Mouse (Mus musculus) neural tube, embryonic 10.5 days (tissue): Measurements from ENCODE around the gene Olfml2a.
"Not testable (repeated sequence)": the region's sequence is repeated elsewhere in the genome, so short reads cannot be mapped to it uniquely, and the experiment has no call there.

Source experiments
- DNase-seq: peaks from one replicate; pipeline ENCODE4 v3.0.0-alpha.2; 2017; ENCODE audit warnings: low spot score; ENCODE audit errors: extremely low spot score

The Olfml2a gene

DNA sequence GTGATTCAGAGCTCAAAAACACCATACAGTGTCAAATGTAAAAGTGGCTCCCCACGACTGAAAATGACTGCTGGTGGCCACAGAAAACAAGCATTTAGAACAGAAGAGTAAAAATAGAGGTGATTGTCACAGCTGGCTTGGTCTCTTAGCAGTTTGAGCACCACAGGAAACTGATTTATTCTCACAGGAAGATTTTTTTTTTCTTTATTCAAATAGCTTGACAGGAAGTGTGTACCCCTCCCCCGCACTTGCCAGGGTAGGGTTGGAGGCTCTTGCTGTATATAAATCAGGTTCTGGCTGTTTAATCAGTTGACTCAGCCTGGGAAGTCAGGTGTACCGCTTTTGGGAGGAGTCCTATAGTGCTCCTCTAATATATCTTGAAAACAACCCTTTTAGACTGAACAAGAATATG, 77.2 kb downstream of the Olfml2a start:
- DNase-seq = no peak

DNA sequence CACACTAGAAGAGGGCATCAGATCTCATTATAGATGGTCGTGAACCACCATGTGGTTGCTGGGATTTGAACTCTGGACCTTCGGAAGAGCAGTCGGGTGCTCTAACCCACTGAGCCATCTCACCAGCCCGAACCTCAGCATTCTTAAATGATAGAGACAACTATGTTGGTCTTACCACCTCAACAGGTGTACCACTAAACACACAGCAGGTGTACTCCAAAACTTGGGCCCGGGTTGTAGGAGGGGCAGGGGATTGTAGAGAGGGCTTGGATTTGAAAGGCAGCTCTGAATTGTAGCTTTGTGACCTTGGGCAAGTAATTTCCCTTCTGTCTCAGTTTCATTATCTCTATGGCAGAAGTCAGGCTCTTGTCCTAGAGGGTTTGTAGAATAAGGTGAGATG, 78.4 kb downstream of the Olfml2a start:
- DNase-seq = not testable (repeated sequence)

DNA sequence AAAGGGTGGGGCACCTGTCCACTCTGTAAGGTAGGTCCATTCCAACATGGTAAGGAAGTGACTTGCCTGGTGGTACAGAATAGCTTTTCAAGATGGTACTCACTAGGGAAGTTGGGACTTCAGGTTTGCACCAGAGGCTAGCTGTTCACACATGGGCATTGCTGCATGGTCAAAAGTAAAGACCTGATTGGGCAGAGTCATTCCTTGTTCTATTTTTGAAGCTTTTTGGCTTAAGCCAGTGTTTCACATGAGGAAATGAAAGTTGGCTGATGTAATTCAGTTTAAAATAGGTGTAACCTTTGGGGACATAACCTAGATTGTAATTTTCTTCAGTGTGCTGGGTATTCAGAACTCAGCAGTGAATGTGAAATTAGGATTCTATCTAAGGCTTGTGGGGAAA, 79.5 kb downstream of the Olfml2a start:
- no peak for DNase-seq

DNA sequence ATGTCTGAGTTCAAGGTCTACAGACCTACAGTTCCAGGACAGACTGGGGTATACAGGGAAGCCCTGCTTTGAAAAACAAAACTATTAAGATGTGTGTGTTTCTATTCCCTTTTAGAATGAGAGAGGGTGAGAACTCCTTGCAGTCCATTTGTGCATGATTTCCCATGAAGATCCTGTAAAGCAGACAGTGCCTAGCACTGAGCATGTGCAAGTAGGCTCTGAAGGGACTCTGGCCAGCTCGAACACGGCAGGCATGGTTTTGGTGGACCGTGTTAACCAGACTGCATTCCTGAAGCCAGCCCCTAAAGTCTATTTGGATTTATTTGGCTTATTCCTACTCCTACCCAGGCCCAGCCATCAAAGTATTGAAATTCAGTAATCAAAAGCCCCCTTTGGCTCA, 80.2 kb downstream of the Olfml2a start:
- no peak for DNase-seq

DNA sequence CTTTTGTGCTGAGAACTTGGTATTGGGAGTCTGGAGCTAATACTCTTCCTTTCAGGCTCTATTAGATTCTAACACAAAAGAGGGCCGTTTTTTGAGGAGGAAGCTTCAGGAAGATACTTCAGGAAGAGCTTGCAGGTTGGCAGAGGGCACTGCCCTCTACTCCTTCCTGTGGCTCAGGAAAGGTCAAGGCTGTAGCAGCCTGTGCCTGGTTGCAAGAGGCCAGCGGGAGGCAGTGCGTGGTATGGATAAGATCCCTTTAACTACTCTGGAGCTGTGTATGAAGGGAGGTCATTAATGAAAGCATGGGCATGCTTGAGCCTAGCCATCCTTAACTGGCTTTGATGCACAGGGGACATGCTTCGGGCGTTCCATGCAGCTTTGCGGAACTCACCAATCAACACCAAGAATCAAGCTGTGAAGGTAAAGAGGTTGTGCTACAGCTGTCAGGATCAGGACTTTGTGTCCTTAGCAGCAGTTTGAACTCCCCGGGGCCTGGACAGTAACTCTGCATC, 81.0 kb downstream of the Olfml2a start:
- no peak for DNase-seq
